Mouse (Mus musculus): Measurements from ENCODE around the gene Utp3. TPM values are rescaled to one million over a fixed set of nuclear protein-coding genes. Genes with fewer than 3 reads are reported as not detected.

The Utp3 gene
- total RNA-seq, 2 experiments from 2014 or later = 29.3 to 30.5 TPM

DNA sequence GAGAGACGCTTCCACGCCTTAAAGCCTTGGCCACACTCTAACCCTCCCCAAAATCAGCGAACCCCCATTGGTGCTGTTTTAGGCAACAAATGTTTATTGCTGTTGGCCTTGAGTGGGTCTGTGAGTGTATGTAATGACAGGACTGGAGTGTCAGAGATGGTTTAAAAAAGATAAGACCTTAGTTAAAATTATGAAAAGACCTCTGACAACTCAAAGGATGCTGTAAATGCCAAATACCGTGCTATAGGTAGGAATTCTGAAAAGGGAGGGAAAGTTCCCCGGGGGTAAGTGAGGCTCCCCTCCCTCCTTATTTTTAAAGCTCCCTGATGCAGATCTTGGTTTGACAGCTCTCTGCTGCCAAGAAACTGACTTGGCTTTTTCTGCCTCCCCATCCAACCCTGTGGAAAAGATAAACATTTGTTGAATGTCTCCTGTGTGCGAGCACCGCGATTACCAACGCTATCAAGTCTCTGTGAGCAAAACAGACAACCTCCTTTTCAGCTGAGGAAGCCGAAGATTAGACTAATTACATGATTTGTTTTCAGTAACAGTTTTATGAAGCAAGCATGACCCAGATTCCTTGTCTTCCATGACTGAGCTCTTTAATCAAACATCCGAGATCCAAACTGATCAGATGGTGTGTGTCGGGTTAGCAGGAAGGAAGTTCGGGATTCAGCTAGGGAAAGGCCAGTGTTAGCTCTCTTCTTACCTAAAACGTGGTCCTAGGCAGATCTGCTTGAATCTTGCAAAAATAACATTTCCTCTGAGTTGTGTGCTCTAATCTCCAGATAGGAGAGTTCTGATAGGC lies 12.0 kb downstream of the Utp3 start:
- no peak for DNase-seq (ENCODE audit: low spot score in 2 of 2)

DNA sequence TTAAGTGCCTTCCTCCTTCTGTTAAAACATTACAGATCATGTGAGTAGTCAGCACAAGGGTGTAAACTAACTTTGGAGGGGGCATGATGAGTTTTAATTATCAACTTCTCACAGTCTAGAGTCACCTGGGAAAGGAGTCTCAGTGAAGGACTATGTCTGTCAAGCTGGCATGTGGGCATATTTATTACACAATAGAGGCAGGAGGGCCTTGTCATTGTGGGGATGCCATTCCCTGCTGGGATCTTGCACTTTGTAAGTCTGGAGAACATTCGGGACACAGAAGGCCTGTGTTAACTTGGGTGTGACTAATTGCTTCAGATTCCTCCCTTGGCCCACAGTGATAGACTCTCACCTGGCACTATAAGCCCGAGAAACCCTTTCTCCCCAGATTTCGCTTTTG lies 15.3 kb downstream of the Utp3 start:
- DNase-seq (ENCODE audit: low spot score in 2 of 2) = no peak

DNA sequence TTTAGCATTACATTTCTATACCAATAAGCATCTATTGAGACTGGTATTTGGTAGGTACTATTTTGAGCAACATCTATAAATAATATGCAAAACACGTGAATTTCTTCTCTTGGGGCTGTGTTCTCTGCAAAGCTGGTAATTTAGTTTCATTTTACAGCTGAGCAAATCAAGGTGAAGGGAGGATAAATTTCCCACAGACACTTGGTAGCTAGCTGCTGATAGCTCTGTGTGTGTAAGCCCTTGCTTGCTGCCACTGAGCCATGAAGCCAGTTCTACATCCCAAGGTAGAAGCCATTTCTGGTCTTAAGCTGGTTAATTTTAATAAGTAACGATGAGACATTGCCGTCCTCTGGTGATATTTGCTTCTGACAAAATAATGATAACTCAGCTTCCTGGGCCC lies 20.6 kb downstream of the Utp3 start:
- DNase-seq (ENCODE audit: low spot score in 2 of 2) = no peak

DNA sequence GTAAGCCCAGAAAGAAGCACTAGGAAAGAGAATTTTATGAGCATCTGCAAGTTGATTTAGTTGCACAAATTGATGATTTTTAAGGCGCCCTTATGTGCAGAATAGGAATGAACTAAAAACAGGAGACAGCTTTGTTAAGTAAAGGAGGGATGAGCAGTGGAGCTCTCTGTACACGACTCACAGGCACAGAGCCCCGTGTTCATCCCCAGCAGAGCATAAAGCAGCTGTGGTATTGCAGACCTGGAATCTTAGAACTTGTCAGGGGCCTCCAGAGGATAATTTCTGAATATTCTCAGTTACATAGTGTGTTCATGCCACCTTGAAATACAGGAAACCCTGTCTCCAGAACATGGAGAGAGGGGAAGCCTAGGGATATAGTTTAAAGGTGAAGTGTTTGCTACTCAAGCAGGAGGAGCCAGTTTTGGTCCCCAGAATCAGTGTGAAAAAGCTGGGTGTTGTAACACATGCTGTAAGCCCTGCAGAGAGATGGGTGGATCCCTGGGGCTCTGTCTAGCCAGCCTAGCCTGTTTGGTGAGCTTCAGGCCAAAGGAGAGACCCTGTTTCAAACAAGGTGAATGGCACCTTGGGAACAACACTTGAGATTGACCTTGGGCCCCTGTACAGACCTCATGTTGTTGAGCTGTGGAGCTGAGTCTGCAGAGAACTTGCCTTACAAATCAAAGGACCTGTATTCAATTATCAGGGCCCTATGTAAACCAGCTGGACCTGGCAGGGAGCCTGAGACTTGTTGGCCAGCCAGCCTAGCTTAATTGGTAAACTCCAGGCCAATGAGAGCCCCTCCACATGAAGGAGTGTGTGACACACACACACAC lies 21.5 kb downstream of the Utp3 start:
- no peak for DNase-seq (ENCODE audit: low spot score in 2 of 2)

DNA sequence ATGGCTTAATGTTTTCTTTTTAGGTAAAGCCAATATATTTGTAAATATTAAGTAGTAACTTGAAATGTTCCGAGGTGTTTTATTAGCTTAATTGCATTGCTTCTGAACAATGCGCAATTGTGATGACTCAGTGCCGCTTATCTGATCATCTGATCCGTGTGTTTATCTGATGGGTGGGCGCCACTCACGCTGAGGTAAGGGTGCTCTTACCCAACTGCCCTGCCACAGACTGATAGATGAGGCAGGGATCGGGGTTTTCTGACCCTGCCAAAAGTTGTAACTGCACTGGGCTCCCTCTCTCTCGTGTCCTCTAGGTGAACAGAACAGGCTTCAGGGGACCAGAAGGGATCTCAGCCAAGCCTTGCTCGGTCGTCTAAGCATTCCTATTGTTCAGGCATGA lies 26.4 kb downstream of the Utp3 start:
- no peak for DNase-seq (ENCODE audit: low spot score in 2 of 2)

DNA sequence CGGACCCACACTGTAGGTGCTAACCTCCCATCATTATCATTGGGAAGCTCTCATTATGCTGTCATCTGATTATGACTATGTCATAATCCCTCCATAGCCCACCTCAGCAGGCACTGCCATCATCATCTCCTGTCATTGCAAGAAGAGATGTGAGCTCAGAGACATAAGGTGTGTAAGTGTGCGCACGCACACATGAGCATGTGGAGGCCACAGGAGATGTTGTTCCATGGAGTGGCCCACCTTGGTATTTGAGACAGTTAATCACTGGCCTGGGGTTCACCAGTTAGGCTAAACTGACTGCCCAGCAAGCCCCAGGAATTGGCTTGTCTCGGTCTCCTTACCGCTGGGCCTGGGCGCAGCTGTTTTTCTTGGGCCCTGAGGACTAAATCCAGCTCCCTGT lies 27.1 kb downstream of the Utp3 start:
- DNase-seq (ENCODE audit: low spot score in 2 of 2) = no peak

DNA sequence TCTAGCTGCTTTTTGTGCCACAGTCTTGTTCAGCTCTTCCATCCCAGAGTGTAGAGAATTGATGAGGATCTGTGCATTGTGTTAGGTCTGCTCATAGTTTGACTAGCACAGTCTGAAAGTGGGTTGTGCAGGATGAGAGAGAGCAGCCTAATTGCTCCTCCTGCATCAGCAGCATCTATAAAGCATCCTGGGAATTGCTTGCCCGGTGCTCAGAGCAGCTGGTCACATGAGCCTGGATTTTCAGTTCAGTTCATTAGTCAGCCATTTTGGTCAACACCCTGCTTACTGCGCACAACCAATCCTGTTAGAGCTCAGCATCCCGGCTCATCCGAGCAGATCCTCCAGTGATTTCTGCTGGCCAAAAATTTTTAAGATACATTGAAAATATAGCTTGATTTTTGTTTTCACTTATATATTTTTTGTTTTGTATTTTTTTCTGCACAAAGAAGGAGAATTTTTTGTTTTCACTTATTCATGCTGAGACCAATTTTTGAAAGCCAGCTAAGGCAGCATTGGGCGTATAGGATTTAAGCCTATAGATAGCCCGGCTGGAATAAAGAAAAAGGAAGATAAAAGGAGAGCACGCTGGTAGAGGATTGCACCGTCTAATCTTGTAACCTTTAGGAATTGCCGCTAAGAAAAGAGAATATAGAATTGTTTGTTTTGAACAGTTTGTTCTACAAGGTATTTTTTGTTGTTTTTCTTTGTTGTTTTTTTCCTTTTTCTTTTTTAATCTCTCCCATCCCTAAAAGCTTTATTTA lies 29.2 kb downstream of the Utp3 start:
- peak; percentile 92 to 97 for DNase-seq (ENCODE audit: low spot score in 2 of 2)

DNA sequence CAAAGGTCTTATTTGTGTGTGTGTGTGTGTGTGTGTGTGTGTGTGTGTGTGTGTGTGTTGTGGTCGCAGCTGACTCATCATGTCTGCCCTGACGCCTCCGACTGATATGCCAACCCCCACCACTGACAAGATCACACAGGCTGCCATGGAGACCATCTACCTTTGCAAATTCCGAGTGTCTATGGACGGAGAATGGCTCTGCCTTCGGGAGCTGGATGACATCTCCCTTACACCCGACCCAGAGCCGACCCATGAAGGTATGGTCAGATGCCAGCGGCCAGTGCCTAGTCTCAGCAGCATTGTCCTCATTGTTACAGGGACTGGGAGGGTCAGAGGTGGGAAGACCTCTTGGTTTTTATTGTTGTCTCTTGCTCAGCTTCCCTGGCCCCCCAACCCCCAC lies 29.8 kb downstream of the Utp3 start:
- peak in 1 of 2 experiments; percentile 49 for DNase-seq (ENCODE audit: low spot score in 2 of 2)

DNA sequence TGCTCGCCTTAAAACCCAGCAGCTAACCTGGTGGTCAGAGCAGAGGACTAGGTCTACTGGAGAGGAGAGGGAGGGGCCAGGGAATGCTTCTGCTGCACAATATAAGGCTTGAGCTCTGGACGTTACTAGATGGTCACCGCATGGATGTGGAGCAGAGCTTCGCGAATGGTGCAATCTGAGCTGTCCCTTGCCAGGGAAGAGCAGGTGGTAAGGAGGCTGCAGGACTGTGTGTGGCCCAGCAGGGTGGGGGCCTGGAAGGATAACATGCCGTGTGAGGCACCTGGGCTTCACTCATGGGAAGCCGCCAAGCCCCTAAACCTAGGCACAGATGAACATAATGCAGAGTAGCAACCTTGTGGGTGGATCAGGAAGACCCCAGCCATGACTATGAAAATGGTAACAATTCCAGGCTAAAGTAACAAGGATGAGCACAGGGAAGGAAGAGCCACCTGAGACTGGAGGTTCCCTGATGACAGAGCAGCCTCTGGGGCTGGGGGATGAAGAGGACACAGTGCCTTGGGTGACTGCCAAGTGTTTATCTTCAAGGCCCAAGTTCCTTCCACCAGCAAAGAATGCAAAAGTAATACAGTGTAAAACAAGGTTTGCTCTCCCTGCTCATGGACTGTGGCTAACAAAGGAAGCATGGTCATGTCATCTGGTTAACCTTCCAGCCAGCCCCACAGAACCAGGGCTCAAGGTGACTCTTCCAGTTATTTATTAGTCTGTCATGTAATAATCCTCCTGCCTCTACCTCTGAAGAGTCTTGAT lies 32.3 kb downstream of the Utp3 start:
- no peak for DNase-seq (ENCODE audit: low spot score in 2 of 2)

DNA sequence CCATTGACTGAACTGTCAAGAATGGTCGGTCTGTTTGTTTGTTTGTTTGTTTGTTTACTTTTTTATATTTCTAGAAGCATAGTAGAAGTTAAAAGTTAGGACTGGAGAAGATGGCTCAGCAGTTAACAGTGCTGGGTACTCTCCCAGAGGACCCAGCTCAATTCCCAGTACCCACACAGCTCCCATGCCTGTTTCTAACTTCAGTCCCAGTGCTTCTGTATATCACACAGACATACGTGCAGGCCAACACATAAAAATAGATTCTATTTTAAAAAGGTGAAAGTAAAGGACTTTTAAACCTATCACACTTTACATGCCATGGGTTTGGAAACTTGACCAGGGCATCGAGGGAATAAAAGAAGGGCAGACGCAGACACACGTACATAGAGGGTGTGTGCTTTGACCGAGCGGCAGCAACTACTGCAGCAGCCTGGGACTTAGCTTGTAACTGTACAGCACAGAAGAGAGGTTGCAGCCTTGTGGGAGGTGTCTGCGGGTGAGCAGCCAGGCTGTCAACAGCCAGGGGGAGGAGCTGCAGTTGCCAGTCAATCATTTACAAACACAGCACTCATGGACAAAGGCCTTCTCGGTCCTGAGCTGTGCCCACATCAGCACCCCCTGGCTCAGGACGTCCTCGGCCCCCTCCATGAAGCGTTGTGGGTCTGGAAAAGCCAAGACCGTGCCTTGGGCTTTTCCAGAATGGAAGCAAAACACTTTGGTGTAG lies 33.1 kb downstream of the Utp3 start:
- peak in 1 of 2 experiments; percentile 39 for DNase-seq (ENCODE audit: low spot score in 2 of 2)

DNA sequence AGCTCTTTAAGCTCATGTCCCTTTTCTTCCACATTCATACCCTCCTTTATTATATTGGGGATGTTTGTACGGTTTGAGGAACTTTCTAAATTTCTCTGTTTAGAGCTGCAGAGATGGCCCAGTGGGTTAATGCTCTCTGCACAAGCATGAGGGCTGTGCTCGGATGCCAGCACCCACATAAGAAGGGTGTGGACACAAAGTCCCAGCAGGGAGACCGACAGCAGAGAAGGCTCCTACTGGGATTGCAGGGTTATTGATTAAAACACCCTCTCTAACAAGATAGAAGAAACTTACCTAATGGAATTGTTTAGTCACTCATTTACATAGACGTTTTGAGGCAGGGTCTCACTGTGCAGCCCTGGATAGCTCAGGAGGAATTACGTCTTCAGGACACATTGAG lies 34.2 kb downstream of the Utp3 start:
- no peak for DNase-seq (ENCODE audit: low spot score in 2 of 2)

DNA sequence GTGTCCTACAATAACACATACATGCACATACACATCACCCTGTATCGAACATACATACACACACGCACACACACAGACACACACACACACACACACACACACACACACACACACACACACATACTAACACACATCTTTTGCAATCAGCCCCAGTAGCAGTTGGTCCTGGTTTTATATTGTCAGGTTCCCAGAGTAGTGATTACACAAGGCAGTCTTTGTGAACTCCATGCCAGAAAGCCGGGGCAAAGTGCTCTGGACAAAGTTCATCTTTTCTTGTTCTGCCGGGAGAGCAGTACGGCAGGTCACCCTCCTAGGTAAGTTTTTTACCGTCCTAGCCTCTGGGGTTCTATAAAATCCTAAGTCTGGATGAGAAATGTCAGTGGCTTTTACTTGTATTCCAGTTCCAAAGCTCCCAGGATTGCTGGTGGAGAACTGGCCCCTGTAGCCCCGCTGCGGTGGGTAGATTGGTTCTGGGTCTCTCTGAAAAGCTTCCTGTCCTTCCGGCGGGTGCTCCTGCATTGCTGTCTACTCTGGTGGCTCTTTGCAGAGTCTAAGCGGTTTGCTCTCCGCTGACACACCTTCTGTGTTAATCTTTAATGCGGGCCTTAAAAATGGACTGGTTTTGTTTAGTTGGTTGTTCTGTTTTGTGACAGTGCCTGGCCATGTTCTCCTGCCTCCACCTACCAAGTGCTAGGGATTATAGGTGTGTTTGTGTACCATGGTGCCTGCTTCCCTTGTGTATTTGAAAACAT lies 39.3 kb downstream of the Utp3 start:
- no peak for DNase-seq (ENCODE audit: low spot score in 2 of 2)

DNA sequence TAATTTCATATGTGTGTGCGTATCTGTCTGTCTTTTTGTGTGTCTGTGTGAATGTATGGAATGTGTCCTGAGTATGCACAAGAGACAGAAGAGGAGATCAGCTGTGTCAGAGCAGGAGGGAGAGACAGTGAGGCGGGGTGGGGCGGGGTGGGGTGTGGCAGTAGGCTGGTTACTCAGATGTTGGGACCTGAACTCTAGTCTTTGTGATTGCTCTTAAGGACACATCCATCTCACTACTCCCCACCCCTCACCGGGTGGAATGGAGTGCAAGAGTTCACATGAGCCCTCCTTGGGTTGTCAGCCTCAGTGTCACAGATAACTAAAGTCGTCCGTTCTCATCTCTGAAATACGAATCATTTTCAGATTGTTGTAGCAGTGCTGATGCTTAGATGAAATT lies 39.9 kb downstream of the Utp3 start:
- DNase-seq (ENCODE audit: low spot score in 2 of 2) = no peak

DNA sequence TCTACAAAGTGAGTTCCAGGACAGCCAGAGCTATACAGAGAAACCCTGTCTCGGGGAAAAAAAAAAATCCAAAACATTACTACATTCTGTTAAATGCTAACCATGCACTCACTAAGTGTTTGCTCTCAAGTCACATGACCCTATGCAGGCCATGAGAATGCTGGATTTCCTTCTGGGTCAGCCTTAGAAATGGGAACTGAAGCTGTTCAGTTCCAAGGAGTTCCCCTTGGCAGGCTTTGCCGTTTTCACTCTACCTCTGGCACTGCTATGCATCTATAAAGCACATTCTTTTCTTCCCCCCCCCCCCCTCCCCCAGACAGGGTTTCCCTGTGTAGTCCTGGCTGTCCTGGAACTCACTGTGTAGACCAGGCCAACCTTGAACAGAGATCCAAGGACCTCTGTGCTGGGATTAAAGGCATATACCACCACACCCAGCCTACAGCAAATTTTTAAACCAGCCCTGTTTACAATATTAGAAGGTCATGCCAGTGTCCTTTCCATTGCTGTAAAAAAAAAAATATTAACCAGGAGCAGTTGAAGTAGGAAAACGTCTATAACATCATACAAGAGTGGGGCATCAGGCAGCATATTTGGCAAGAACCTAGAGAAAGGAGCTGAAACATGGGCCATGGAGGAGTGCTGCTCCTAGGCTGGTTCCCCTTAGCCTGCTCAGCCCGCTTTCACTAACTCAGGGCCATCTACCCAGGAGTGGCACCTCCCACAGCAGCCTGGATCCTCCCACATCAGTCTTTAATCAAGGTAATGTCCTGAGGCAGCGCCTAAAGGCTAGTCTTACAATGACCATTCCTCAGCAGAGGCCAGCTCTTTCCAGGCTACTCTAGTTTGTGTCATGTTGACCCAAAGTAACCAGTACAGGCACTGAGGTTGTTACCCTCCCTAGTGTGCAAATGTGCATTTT lies 41.5 kb downstream of the Utp3 start:
- no peak for DNase-seq (ENCODE audit: low spot score in 2 of 2)

DNA sequence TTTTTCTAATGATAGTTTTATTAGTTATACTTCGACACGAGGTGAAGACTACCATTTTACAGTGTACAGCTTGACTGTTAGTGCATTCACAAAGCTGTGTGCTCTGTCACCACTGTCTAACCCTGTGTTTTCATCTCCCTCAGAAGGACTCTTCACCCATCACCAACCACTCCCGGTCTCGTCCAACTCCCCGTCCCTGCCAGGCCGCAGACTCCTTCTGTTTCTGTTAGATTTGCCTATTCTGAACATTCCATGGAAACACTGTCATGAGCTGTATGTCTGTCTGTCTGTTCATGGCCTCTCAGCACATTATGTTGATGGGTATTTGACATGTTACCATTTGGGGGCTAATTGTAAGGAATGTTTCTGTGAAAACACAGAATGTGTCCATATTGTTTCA lies 44.7 kb downstream of the Utp3 start:
- DNase-seq (ENCODE audit: low spot score in 2 of 2) = no peak

DNA sequence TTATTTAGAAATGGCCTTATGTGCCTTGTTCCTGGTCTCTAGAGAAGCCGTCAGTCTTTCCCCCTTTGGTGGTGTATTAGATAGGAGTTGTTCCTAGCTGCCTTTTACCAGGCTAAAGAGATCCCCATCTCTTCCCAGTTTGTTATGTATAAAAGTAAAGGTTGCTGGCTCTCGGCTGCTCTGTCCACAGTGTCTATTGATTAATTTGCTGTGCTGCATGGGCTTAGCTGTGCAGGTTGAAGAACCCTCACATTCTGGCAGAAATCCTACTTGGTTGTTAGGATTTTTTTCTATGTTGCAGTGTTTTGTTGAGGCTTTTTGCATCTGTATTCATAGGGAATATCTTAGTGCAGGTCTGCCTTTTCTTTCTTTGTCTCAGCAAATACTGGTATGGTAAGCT lies 47.8 kb downstream of the Utp3 start:
- no peak for DNase-seq (ENCODE audit: low spot score in 2 of 2)

DNA sequence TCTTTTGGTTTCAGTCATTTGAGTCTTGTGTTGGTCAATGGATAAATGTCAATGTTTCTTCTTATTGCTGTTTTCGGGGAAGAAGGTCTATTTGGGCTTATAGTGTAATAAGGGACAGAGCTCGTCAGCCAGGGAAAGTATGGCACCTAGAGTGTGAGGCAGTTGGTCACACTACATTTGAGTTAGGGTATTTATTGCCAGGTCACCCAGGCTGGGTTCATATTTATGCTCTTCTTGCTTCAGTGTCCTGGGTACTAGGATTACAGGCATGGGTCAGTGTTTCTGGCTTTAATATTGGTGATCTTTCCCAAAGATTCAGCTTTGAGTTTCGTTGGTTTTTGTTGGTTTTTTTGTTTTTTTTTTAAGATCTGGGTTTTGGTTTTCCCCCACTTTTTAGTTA lies 48.5 kb downstream of the Utp3 start:
- DNase-seq (ENCODE audit: low spot score in 2 of 2) = no peak

DNA sequence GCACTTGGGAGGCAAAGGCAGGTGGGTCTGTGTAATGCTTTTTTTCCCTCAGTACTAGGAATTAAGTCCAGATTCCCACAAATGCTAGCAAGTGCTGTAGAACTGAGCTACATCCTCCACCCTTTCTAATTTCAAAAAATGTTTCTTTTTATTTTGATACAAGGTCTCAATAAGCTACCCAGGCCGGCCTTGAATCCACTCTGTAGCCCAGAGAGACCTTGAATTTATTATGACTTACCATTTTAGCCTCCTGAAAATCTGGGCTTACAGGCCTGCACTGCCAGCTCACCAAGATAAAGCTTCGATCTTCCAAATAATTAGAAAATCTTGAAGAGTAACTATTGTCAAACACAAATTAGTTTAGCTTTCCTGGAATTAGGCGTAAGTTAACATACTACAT lies 49.8 kb downstream of the Utp3 start:
- DNase-seq (ENCODE audit: low spot score in 2 of 2) = no peak

Data from layer of hippocampus, adult 18-20 months (tissue).